Mouse (Mus musculus) megakaryocyte progenitor cell, adult 5-6 weeks (primary cell): Measurements from ENCODE around the gene Resp18. TPM values are rescaled to one million over a fixed set of nuclear protein-coding genes. Genes with fewer than 3 reads are reported as not detected.

Source experiments
- ATAC-seq: replicated peaks from 2 replicates; pipeline ENCODE4 v1.8.0; 2016; ENCODE audit warnings: mild to moderate bottlenecking, moderate TSS enrichment, inconsistent platforms; ENCODE audit not compliant: poor library complexity
- total RNA-seq, 2 experiments: library from RNA; stranded (forward) in 1 of 2; stranded (reverse) in 1 of 2; fragments of 157-497, 149-512 nt in 1 of 2; fragments of 200-1000 nt in 1 of 2; gene quantifications; 2 replicates each; pipeline versions ENCODE4 v1.2.3 to v1.2.4; 2015 to 2017

The Resp18 gene
- total RNA-seq, 2 experiments from 2014 or later: not detected

DNA sequence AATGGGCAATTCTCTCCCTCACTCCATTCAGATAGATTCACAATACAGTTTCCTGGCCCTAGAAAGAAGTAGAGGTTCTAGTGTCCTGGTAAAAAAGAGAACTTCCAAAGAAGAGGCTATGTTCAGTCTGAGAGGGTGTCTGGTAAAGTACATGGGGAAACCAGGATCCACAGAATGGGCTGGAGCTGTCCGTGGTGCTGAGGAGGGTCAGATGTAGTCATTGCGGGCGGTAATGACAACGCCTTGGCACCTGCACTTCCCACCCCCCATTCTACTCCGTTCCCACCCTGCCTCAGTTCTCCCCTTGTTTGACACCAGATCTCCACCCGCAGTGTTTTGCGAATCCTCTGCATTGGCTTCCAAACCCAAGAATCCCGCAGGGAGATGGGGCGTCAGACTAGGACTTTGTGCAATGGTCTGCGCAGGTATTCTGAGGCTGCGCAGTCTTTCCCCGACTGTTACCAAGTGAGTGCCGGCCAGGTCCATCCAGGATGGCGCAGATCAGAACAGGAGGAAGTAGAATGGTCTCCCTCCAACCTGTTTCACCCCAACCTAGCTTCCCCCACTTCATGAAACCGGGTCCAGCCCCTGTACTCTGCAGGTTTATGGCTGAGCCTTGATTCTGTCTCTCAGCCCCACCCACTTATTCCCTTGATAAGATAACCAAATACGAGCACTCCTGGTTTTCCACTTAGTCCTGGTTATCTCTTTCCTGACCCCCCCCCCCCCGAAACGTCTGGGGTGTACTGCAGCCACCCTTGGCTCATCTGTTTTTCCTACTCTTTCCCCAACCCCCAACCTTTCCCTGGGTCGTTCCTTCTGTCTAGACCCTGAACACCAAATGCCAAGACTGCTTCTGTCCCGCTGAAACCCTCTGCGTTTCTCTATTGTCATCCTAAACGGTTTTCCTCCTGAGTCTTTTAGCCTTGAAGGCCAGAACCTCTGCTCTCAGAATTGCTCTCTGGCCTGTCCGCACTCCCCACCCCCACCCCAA, 723 bp downstream of the Resp18 start:
- ATAC-seq: peak; percentile 73

DNA sequence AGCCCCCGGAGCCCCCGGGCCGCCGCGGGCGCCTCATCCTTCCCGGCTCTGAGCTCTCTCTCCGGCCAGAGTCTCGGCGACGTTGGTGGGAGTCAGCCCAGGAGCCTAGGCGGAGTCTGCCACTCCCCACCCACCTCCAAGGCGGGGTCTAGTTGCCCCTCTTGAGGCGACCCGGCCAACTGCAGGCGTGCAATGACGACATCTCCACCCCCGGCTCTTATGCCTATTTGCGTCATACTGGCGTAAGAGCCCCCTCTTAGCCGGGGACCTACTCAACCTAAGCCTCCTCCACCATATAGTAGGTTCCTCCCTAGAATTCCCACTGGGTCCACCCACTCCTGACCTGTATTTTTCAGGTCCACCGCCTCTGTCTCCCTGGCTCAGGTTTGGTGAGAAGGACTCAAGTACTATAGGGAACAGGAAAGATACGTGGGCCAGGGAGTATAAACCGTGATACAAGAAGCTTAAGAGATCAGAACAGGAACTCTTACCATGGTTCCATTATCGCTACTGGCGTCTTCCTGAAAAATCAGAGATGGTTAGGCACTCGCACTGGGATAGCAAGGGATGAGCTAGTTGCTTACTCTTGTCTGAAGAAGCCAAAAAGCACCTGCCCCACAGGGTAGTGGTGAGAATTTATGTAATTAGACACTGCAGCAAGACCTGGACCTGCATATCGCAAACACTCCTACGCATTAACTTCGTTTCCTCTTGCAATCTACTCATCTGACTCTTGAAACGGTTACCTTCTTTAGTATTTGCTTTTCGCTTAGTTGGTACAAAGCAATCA, 13.9 kb downstream of the Resp18 start, which contains the start of gene Ptprn:
TSS of gene Ptprn (minus strand) at position 412 of the 790 bp plus-strand sequence.
- ATAC-seq: no peak

DNA sequence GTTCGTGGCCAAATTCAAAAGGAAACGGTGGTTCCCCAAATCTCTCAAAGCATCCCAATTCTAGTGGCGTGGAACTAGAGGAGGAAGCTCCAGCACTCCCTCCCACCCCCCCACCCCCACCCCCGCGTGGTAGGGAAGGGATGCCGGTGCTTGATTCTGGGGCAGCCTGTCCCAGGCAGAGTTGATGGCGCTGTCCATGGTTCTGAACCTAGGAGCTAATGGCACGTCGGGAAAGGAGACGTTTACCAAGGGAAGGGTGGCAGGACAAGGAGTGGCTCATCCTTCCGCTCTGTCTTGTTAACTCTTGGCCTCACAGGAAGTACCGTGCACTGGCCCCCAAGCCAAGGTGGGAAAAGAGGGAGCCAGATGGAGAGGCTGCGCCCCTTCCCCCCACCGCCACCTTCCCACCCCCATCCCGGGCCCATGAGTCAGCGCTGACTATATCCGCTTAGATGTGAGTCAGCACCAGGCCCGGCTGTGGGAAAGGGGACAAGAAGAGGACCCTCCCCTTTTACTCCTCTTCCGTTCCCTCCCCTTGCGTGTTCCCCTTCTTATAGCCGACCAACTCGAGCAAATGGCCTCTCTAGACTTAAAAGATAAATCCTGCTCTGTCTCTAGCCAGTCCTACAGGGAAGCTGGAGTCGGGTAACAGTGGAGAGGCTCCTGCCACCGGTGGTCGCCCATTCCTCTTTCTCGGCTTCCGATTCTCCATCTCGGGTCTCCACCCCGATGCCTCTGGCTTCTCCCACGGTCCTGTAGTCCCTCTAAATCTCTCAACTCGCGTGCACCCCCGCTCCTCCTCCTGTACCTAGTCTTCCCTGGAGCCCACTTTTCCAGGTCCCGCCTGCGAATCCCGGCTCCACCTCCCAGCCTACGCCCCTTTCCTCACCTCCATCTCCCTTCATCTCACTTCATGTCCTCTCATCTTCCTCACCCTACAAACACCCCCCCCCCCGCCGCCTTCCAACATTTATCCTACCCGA, 15.0 kb downstream of the Resp18 start:
- peak; percentile 92 for ATAC-seq

DNA sequence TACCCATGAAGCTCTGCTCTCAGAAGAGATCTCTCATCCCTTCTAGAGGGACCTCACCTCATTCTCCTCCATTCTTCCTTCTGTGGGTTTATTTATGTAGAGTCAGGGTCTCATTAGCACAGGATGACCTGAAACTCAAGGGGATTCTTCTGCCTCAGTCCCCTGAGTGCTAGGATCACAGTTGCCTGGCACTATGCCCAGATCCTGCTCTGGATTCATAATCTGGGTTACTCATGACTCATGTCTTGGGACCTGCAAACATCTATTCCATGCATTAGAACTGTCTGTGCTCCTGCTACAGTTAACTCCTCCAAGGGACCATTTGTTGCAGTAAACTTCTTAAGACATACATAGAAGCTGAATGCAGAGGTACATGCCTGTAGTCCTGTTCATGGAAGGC, 16.9 kb downstream of the Resp18 start:
- no peak for ATAC-seq

DNA sequence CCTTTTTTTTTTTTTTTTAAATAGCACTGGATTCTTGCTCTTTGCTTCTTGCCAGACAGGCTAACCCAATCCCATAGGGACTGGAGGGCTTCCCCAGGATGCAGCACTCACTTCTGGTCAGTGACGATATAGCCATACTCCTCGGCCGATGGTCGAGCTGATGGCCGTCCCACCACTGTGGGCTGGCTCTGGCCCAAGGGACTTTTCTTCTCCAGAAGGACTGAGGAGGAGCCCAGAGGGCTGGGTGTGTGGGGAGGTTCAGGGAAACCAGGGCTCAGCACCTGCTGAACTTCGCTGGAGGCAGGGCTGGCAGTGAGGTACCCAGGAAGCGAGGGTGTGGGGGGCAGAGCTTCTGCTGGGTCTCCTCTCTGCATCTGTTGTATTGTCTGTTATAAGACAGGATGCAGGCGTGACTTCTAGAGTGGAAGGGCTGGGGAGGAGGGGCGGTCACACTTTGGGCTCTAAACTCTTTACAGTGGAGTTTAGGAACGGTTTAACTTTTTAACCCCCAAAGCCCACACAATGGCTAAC, 22.6 kb downstream of the Resp18 start:
- no peak for ATAC-seq

DNA sequence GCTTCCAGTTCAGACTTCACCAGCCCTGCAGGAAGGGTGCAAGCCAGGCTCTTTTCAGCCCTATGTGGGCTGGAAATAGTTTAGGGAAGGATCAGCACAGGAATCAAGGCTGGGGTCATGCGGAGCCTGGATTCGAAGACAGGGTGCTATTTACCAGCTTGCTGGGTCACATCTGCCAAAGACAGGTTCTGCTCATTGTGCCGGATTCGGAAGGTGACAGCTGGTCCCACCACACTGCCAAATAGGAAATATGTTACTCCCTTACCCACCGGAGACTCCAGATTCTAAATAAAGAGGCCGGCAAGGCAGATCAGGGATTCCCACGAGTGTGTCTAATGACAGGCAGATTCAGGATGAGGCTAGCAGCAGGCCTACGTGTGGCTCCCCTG, 23.6 kb downstream of the Resp18 start:
- ATAC-seq: no peak

DNA sequence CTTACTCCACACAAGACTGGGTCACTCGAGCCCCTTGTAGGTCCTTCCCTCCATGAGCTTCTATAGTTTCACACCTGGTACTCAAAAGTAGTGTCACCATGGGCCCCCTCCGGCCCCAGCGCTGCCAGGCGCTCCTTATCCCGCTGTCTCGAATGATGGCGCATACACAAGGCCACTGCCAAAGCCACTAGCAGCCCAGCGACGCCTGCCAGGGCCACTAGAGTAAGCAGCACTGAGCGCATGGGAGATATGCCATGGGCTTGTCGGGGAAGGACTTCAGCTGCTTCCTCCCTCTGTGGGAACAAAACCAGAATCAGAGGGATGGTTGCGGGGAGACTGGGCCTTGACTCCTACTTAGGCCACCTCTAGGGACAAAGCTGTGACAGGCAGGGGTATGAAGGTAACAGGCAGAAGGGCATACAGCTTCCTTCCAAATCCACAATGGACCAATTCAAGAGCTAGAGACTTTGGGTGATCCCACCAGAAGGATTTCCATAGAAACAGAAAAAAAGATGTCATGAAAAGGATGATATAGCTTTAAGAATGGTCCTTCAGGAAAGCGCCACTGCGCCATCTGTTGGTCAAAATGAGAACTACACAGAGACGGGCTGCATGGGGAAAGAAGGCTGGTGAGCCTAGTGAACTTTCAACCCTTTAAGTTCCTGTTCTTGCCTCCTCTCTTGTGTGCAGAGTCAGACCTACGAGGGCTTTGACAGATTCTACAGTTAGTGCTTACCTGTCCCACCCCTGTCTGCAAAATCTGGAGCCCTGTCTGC, 24.2 kb downstream of the Resp18 start:
- peak; percentile 72 for ATAC-seq

DNA sequence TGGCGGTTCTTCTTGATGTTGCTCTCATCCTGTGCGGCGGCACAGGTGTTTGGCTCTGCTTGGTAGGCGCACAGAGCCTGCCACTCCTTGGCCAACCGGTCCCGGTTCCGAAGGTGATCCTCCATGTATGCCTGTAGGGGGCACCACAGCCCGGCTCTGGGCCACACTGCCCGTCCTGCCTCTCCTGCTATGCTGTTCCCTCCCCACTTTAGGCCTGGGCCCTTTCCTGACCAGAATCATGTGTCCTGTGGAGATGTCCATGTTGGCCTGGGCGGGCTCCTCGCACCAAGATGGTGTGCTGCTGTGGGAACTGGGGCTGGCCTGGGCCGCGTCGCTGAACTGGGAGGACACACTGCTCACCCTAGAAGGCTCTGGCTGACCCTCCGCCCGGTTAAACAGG, 25.2 kb downstream of the Resp18 start:
- no peak for ATAC-seq

DNA sequence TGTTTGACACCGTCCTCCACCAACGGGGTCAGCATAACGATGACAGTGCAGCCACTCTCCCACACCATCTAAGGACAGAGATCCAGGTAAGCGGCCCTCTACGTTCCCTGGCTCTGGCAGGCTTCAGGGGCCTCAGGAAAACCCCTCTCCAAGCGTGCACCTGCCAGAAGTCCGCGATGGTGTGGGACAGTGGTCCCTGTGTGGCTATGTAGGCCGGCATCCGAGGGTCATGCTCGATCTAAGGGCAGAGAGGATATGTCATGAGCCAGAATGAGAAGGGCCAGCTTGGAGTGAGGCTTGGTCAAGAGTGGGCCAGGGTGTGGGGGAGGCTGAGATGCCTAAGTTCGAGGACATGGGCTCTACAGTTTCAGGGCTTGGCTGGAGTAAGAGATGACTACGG, 25.9 kb downstream of the Resp18 start:
- no peak for ATAC-seq

DNA sequence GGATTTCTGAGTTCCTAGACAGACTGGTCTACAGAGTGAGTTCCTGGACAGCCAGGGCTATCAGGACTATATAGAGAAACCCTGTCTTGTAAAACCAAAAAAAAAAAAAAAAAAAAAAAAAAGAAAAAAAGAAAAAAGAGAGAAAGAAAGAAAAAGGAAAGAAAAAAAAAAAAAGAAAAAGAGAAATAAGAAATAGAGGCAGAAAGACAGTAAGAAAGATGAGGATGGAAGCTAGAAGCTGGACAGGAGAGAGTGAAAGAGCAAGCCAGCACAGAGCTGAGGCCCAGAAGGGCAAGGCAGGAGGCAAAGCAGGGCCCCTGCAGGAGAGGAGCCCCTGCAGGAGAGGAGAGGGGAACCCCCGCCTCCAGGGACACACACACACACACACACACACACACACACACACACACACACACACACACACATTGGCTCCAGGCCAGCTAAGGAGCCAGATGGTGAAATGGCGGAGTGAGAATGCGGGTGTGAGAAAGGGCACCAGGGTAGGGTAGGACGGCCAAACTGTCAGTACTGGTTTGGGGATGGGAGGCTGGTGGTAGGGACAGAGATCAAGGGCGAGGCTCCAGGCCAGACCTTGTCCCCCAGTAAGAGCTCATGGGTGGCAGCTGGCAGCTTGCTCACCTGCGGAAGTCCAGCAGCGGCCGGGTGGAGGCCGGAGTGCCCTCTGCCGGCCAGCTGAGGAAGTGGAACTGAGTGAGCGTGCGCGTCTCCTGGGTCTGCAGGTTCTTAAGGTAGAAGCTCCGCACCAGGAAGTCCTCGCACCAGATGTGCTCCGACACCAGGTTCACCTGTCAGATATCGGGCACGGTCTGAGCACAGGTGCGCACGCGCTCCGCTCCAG, 26.9 kb downstream of the Resp18 start:
- peak; percentile 80 for ATAC-seq

DNA sequence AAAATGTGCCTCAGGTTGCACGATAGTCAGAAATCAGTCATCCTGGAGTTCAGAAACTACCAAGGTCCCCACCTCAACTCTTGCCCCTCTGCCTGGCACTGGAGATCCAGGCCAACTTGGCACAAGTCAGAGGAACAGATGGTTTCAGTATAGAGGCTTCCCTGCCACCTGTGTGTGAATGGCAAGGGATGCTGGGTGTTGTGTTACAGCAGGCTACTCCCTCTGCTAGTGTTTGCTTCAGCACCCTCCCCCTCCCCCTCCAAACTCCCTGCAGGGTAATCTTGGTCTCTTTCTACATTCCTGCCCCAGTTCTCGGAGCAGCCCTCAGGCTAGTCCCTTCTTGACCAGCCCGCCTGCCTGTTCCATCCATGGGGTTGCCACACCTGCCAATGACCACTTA, 27.7 kb downstream of the Resp18 start:
- ATAC-seq: no peak

DNA sequence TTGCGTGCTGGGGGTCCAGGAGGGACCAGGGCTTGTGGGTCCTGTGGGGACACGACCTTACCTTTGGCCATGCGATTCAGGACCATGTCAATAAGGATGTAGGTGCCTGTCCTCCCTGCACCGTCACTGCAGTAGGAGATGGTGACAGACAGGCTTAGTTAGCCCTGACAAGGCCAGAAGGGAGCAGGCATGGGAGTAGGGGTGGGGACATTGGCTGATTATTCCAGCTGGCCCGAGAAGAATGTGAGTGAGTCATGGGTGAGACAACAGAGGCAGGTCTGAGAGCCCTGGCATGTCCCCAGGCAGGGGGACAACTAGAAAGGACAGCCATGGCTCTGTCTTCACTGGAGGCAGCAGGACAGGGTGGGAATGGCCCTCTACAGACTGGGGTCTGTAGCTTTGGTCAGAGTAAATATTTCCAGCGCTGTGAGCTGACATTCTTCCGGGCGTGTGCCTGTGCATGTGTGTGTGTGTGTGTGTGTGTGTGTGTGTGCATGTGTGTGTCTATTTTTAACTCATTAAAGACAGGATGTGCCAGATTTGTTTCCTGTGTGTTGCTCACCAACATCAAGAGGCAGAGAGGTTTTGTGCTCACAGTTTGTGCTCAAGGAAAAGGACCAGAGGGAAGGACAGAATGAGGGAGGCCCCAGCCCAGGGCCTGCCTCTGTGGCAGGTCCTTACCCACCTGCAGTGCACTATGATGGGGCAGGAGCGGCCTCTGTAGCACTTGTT, 30.0 kb downstream of the Resp18 start:
- ATAC-seq: no peak

DNA sequence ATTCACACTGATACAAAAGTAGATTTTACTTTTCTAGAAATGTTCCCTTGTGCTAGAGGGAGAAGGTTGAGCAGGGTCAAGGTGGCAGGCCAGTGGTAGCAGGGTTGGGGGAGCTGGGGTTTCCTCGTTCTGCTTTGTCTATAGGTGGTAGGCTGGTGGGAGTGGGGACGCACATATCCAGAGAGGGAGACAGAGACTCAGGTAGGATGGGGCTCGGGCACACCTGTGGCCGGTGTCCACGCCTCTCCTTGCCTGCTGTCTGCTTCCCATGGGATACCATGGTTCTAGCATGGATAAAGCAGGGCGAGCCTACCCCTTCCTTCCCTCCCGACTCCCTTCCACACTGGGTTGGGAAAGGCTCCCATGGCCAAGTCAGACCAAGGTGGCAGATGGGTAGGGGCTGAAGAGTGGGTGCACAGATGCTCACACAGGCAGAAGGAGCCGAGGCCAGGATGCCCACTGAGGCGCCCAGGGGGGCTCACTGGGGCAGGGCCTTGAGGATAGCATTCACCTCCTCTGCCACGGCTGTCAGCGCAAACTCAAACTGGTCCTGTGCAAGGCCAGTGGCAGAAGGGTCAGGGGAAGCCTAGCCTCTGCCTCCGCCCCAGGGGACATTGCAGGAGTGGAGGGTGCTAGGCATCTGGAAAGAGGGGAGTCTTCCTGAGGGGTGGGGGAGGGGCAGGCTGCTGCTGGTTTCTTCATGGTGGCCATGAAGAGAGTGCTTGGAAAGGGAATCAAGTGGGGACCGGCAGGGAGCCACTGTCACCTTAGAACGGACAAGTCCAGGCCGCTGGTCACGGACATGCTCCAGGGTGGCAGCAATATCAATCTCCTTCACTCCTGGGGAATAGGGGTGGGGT, 30.9 kb downstream of the Resp18 start:
- no peak for ATAC-seq

DNA sequence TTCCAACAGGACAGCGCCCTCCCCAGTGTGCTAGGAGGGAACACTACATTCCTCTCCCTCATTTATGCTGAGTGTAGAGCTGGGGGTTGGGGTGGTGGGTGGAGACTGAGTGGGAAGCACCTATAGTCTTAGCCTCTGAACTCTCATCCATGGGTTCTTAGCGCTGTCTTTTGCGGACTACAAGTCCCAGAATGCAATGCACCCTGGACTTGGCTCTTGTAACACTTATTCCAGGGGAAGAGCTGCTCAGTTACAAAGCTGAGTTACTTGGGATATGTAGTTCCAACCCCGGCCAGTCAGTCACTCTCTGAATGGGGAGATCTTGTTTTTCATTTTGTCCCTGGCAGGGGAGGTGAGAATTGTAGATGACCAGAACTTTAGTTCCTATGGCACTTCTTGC, 33.4 kb downstream of the Resp18 start:
- peak; percentile 86 for ATAC-seq

DNA sequence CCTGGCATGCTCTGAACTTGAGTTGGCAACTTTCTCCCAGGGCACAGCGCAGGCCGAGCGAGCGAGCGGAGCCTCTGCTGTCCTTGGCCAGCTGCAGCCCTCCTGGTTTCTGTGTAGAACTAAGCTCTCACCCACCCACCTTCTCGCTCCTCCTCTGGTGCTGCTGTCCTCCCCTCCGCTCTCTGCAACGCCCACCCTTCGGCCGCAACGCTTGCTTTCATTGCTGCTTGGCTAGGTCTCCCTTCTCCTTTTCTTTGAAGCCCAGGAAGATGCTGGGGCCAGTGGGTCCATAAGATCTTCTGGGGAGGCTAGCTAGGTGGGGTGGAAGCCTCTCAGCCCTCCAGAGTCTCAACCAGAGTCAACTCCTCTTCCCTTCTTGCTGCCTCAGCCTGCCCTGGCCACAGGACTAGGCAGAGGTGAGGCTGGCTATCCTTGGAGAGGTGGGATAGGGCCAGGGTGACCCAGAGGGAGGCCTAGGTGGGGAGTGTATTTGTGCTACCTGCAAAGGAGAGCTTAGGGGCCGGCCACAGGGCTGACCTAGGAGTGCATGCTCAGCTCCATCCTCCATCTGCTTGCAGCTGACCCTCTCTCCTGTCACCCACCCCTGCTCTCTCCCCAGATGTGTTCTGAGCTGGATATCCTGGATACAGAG, 33.9 kb downstream of the Resp18 start:
- ATAC-seq: no peak

DNA sequence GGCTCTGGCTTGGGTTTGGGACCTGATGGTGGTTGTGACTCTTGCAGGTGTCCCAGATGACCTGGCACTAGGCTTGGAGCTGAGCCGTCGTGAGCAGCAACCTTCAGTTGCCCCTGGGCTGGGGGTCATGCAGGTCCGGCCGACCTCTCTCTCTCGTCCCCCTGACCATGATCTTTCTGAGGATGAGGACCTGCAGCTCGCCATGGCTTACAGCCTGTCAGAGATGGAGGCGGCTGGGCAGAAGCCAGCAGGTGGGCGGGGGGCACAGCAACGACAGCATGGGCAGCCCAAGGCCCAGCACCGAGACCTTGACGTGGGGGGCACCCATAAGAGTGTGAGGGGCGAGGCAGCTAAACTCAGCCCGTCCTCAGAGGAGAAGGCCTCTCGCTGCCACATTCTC, 34.8 kb downstream of the Resp18 start:
- no peak for ATAC-seq

DNA sequence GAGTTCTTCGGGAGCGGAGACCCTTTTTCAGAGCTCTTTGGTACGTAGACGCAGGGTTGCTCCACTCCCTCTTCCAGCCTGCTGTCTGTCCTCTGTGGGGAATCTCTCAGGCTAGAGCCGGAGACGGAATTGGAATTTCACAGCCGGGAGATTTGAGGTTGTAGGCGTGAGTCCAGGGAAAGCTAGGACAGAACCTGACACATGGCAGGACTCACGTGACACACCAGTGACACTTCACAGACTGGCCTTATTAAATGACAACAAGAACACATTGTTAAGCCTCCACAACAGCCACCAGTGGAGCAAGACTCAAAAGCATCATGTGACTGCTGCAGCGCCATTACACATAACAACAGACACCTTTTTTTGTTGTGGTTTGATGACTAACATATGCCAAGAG, 38.6 kb downstream of the Resp18 start:
- no peak for ATAC-seq
